Mouse (Mus musculus): ENCODE measurements at regions not wholly inside any gene's neighbourhood (a gene's known extent, or its start where the extent isn't known, plus 50 kb on each side); places are given as distances from the start of the nearest gene placed in this dataset.

- H3K4me2 ChIP-seq (replicated peaks; ENCODE audit: low read depth, low read length, severe bottlenecking) = no peak overlapping the region
- 87% methylated on average over 7 of the region's 7 CpGs for WGBS
- H3K27me3 ChIP-seq (ENCODE audit: control insufficient read depth, insufficient read depth, low read length) = no peaks in the 10 kb centered on the region
- peaks cover 6% of the 10 kb centered on the region; the same call in 1 of the 2 replicates for H3K4me1 ChIP-seq (ENCODE audit: control insufficient read depth, insufficient read depth, low read length)
- no peaks in the 10 kb centered on the region for H3K36me3 ChIP-seq (ENCODE audit: control insufficient read depth, insufficient read depth, low read length)
- H3K27ac ChIP-seq (replicated peaks; ENCODE audit: low read depth, low read length) = no peak overlapping the region
- H3K4me3 ChIP-seq (replicated peaks; ENCODE audit: low read length) = no peak overlapping the region
- DNase-seq (ENCODE audit: low spot score) (no peak), ATAC-seq (ENCODE audit: low FRiP score, low read depth) (no peak)
- H3K9me3 ChIP-seq (ENCODE audit: control insufficient read depth, low read length) = no peaks in the 10 kb centered on the region
- no peak overlapping the region for H3K9ac ChIP-seq (ENCODE audit: low read depth, low read length, severe bottlenecking)
- no peak for TF ChIP-seq POLR2A (IDR thresholded peaks at IDR 0.05; ENCODE audit: borderline replicate concordance, extremely low read depth, insufficient read depth, insufficient read length)
These were observed 171.1 kb upstream of the Klf14 start for GRCm38 (mm10) chr6:31129987-31130386.

GRCm38 (mm10) chr6:31130522-31130921, 171.6 kb upstream of the Klf14 start:
- Histone ChIP-seq H3K9ac (ENCODE audit: low read depth, low read length, severe bottlenecking) (no peak overlapping the region), H3K27me3 (ENCODE audit: control insufficient read depth, insufficient read depth, low read length) (no peaks in the 10 kb centered on the region), H3K36me3 (ENCODE audit: control insufficient read depth, insufficient read depth, low read length) (no peaks in the 10 kb centered on the region), H3K27ac (replicated peaks; ENCODE audit: low read depth, low read length) (no peak overlapping the region), H3K4me3 (replicated peaks; ENCODE audit: low read length) (no peak overlapping the region), H3K4me1 (ENCODE audit: control insufficient read depth, insufficient read depth, low read length) (peaks cover 5% of the 10 kb centered on the region; the same call in 1 of the 2 replicates), H3K4me2 (replicated peaks; ENCODE audit: low read depth, low read length, severe bottlenecking) (no peak overlapping the region), H3K9me3 (ENCODE audit: control insufficient read depth, low read length) (no peaks in the 10 kb centered on the region)
- no peak for TF ChIP-seq POLR2A (IDR thresholded peaks at IDR 0.05; ENCODE audit: borderline replicate concordance, extremely low read depth, insufficient read depth, insufficient read length)
- DNase-seq (ENCODE audit: low spot score) (no peak), ATAC-seq (ENCODE audit: low FRiP score, low read depth) (no peak)
- WGBS = 79% methylated on average over 1 of the region's 1 CpGs

- DNase-seq (ENCODE audit: low spot score) (no peak), ATAC-seq (ENCODE audit: low FRiP score, low read depth) (peak; percentile 60; the same call in 1 of the 2 replicates)
- Histone ChIP-seq H3K36me3 (ENCODE audit: control insufficient read depth, insufficient read depth, low read length) (no peaks in the 10 kb centered on the region), H3K27ac (replicated peaks; ENCODE audit: low read depth, low read length) (no peak overlapping the region), H3K4me2 (replicated peaks; ENCODE audit: low read depth, low read length, severe bottlenecking) (no peak overlapping the region), H3K9ac (ENCODE audit: low read depth, low read length, severe bottlenecking) (no peak overlapping the region), H3K9me3 (ENCODE audit: control insufficient read depth, low read length) (no peaks in the 10 kb centered on the region), H3K4me1 (ENCODE audit: control insufficient read depth, insufficient read depth, low read length) (no peaks in the 10 kb centered on the region), H3K4me3 (replicated peaks; ENCODE audit: low read length) (no peak overlapping the region), H3K27me3 (ENCODE audit: control insufficient read depth, insufficient read depth, low read length) (no peaks in the 10 kb centered on the region)
- TF ChIP-seq POLR2A (IDR thresholded peaks at IDR 0.05; ENCODE audit: borderline replicate concordance, extremely low read depth, insufficient read depth, insufficient read length) = no peak
- WGBS = 68% methylated on average over 9 of the region's 9 CpGs
These were observed 172.8 kb upstream of the Klf14 start for GRCm38 (mm10) chr6:31131716-31132115.

GRCm38 (mm10) chr6:31132396-31133190, 173.7 kb upstream of the Klf14 start:
- Histone ChIP-seq H3K4me2 (replicated peaks; ENCODE audit: low read depth, low read length, severe bottlenecking) (no peak overlapping the region), H3K4me3 (replicated peaks; ENCODE audit: low read length) (no peak overlapping the region), H3K4me1 (ENCODE audit: control insufficient read depth, insufficient read depth, low read length) (no peaks in the 10 kb centered on the region), H3K9ac (ENCODE audit: low read depth, low read length, severe bottlenecking) (no peak overlapping the region), H3K27ac (replicated peaks; ENCODE audit: low read depth, low read length) (no peak overlapping the region), H3K27me3 (ENCODE audit: control insufficient read depth, insufficient read depth, low read length) (no peaks in the 10 kb centered on the region), H3K9me3 (ENCODE audit: control insufficient read depth, low read length) (no peaks in the 10 kb centered on the region), H3K36me3 (ENCODE audit: control insufficient read depth, insufficient read depth, low read length) (no peaks in the 10 kb centered on the region)
- DNase-seq (ENCODE audit: low spot score) (no peak), ATAC-seq (ENCODE audit: low FRiP score, low read depth) (no peak)
- WGBS = 63% methylated on average over 8 of the region's 8 CpGs
- TF ChIP-seq POLR2A (IDR thresholded peaks at IDR 0.05; ENCODE audit: borderline replicate concordance, extremely low read depth, insufficient read depth, insufficient read length) = no peak

GRCm38 (mm10) chr6:31133896-31134735, 175.2 kb upstream of the Klf14 start:
- no peak overlapping the region for H3K4me3 ChIP-seq (replicated peaks; ENCODE audit: low read length)
- no peaks in the 10 kb centered on the region for H3K4me1 ChIP-seq (ENCODE audit: control insufficient read depth, insufficient read depth, low read length)
- no peak overlapping the region for H3K9ac ChIP-seq (ENCODE audit: low read depth, low read length, severe bottlenecking)
- 69% methylated on average over 11 of the region's 11 CpGs for WGBS
- H3K27me3 ChIP-seq (ENCODE audit: control insufficient read depth, insufficient read depth, low read length) = no peaks in the 10 kb centered on the region
- H3K36me3 ChIP-seq (ENCODE audit: control insufficient read depth, insufficient read depth, low read length) = no peaks in the 10 kb centered on the region
- DNase-seq (ENCODE audit: low spot score) (no peak), ATAC-seq (ENCODE audit: low FRiP score, low read depth) (peak; percentile 55; the same call in 1 of the 2 replicates)
- H3K4me2 ChIP-seq (replicated peaks; ENCODE audit: low read depth, low read length, severe bottlenecking) = no peak overlapping the region
- no peak for TF ChIP-seq POLR2A (IDR thresholded peaks at IDR 0.05; ENCODE audit: borderline replicate concordance, extremely low read depth, insufficient read depth, insufficient read length)
- no peak overlapping the region for H3K27ac ChIP-seq (replicated peaks; ENCODE audit: low read depth, low read length)
- no peaks in the 10 kb centered on the region for H3K9me3 ChIP-seq (ENCODE audit: control insufficient read depth, low read length)

Measured in limb, embryonic 14.5 days (tissue).